Mouse (Mus musculus) embryonic stem cell, embryonic (primary cell): ENCODE measurements at regions not wholly inside any gene's neighbourhood (a gene's known extent, or its start where the extent isn't known, plus 50 kb on each side); places are given as distances from the start of the nearest gene placed in this dataset.
"Not testable (repeated sequence)": the region's sequence is repeated elsewhere in the genome, so short reads cannot be mapped to it uniquely, and the experiment has no call there.

Source experiments
- CTCF ChIA-PET, 4 experiments: fragments of 300-600 bp in 2 of 4; fragments of 350-600 bp in 2 of 4; sonication (Branson Sonifier 250); formaldehyde crosslinking; loops; one replicate each; lab custom pipeline; 2022; ENCODE audit warnings: inconsistent platforms in 2 of 4; lab: Charles Lee
- POLR2A ChIA-PET, 4 experiments: fragments of 300-600 bp in 2 of 4; fragments of 350-600 bp in 2 of 4; sonication (Branson Sonifier 250); formaldehyde crosslinking; loops; one replicate each; lab custom pipeline; 2022; ENCODE audit warnings: antibody characterized with exemption in 4 of 4, inconsistent platforms in 1 of 4; lab: Charles Lee

- ChIA-PET POLR2A (no interaction called here), CTCF (no interaction called here)
These were observed 57.7 kb upstream of the Amn1 start for GRCm38 (mm10) chr6:149246166-149246701.

GRCm38 (mm10) chr6:149245716-149246115 is 57.2 kb upstream of the Amn1 start:
- POLR2A ChIA-PET, CTCF ChIA-PET: not testable (repeated sequence)

- ChIA-PET CTCF (no interaction called here), POLR2A (no interaction called here)
These were observed 55.6 kb upstream of the Amn1 start for GRCm38 (mm10) chr6:149244159-149244558.

GRCm38 (mm10) chr6:149243384-149243783 is 54.9 kb upstream of the Amn1 start:
- POLR2A ChIA-PET, result no interaction called here
- CTCF ChIA-PET, result no interaction called here

- ChIA-PET POLR2A (interaction anchor here in 2 of 4 experiments (0.5 to 1.0 kb wide), 2 partner anchors 13 to 411 kb away, joined by 3 to 4 read pairs; no protein-coding TSS in a partner anchor), CTCF (no interaction called here)
These were observed 49.8 kb upstream of the Amn1 start for GRCm38 (mm10) chr6:149238333-149238732.
